Comparison of ENCODE assay signal across 8 mouse cellular contexts in the genomic region with DNA sequence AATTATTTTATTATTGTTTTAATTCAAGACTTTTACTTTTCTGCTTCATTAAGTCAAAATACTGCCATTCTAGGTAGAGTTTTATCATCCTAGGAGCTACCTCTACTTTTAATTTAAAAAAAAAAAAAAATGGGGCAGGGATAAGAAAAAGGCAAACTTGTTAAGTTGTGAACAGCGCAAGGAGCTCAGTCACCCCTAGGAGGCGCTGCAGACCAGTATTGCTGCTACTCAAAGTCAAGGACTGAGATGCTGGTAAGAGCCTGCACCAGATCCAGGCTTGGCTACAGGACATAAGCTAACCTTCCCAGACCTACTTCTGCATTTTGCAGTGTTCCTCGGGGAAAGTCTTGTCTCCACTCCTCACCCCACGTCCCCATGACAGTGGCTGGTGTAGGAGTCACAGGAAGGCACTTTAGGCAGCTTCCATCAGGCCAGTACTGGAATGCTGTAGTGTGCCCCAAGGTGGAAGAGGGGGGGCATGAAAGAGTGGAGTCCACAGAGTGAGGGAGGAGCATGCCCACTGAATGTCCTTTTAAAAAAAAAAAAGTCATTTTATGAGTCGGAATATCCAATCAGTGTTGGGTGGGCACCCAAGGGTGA. TPM values are rescaled to one million over a fixed set of nuclear protein-coding genes. Genes with fewer than 3 reads are reported as not detected.
DNase-seq lines count a peak whose midpoint lies in the region; ATAC-seq and TF ChIP-seq lines count a peak whose summit lies in the region.

No protein-coding gene starts in this region.

- H3K4me1 ChIP-seq in heart, embryonic 11.5 days (ENCODE audit: control insufficient read depth, insufficient read depth, low read length): peaks cover 4% of the 10 kb centered on the region; the same call in 1 of the 2 replicates

- WGBS in heart, embryonic 11.5 days (ENCODE audit: insufficient replicate concordance): 66% methylated on average over 5 of the region's 5 CpGs

- DNase-seq in heart, adult 18-20 months: peak; percentile 76 to 92
- peak; percentile 89 for DNase-seq in adrenal gland, postnatal 10 days
- DNase-seq in embryo, embryonic 10.5 days (ENCODE audit: low spot score): peak; percentile 86
- DNase-seq in gastrocnemius, postnatal 36 days: peak; percentile 77 to 84
- peak; percentile 61 to 81 for DNase-seq in layer of hippocampus, adult 2 months (ENCODE audit: low spot score in 2 of 2)
- DNase-seq in lung, postnatal 14 days: peak; percentile 86
- peak; percentile 91 for DNase-seq in right cerebral cortex, postnatal 4 days

- no peak overlapping the region for H3K4me2 ChIP-seq in heart, embryonic 11.5 days

- no peak overlapping the region for H3K4me3 ChIP-seq in heart, embryonic 11.5 days (ENCODE audit: low read depth, low read length)
- H3K4me3 ChIP-seq in layer of hippocampus, adult 2 months: no peak overlapping the region

- ATAC-seq in heart, embryonic 11.5 days (replicated peaks; ENCODE audit: insufficient number of reproducible peaks, low FRiP score, low TSS enrichment): no peak

- intact Hi-C loops in gastrocnemius, postnatal 36 days (cut with DNase I): loop anchor here (2.0 to 10.0 kb wide), 4 partner anchors 92 to 402 kb away; no protein-coding TSS in a partner anchor

- H3K36me3 ChIP-seq in heart, embryonic 11.5 days (ENCODE audit: control insufficient read depth, insufficient read depth, low read length): peaks cover 41% of the 10 kb centered on the region

- no peaks in the 10 kb centered on the region for H3K9me3 ChIP-seq in heart, embryonic 11.5 days (replicated peaks; ENCODE audit: control insufficient read depth, low read length)

- H3K27me3 ChIP-seq in heart, embryonic 11.5 days (ENCODE audit: control insufficient read depth, insufficient read depth, low read length): no peaks in the 10 kb centered on the region

- no peak overlapping the region for H3K27ac ChIP-seq in heart, embryonic 11.5 days (ENCODE audit: low read depth, low read length)
- H3K27ac ChIP-seq in layer of hippocampus, adult 2 months: no peak overlapping the region

- peak; percentile 92 for TF ChIP-seq CTCF in layer of hippocampus, adult 2 months (conservative IDR thresholded peaks at IDR 0.05)

- no peak overlapping the region for H3K9ac ChIP-seq in heart, embryonic 11.5 days (ENCODE audit: low read depth, low read length)

RNA-seq across cellular contexts. Expression of a gene that starts 17.4 kb away (rescaled TPM):
- 1 to 10 TPM; 4.7 to 5.3 TPM for total RNA-seq in heart, adult 18-20 months (2021)
- 22.0 and 23.7 TPM in 2 replicates for polyA plus RNA-seq in heart, embryonic 11.5 days (2014; fragmentation: Nextera tagmentation; extraction: Ambion mirVana)
- 10 to 100 TPM; 15.5 to 17.0 TPM for total RNA-seq in adrenal gland, postnatal 10 days (2021)
- 1 to 10 TPM; 3.4 to 4.2 TPM for total RNA-seq in gastrocnemius, postnatal 36 days (2021)
- 1 to 10 TPM; 4.7 TPM for total RNA-seq in layer of hippocampus, adult 2 months (2021)

RNA-seq across cellular contexts. Expression of a gene that starts 38.5 kb away (rescaled TPM):
- 100 to 1,000 TPM; 314 to 326 TPM for total RNA-seq in heart, adult 18-20 months (2021)
- polyA plus RNA-seq in heart, embryonic 11.5 days (2014; fragmentation: Nextera tagmentation; extraction: Ambion mirVana): 64.9 and 93.6 TPM in 2 replicates
- total RNA-seq in adrenal gland, postnatal 10 days (2021): 100 to 1,000 TPM in 1 of 2 experiments, 10 to 100 TPM in 1; 83.5 to 132 TPM
- total RNA-seq in gastrocnemius, postnatal 36 days (2021): 100 to 1,000 TPM; 418 to 437 TPM
- 100 to 1,000 TPM; 578 to 579 TPM for total RNA-seq in layer of hippocampus, adult 2 months (2021)

RNA-seq across cellular contexts. Expression of a gene that starts 43.3 kb away (rescaled TPM):
- total RNA-seq in heart, adult 18-20 months (2021): not detected
- polyA plus RNA-seq in heart, embryonic 11.5 days (2014; fragmentation: Nextera tagmentation; extraction: Ambion mirVana): 1.1 TPM in 1 of 2 replicates, not detected in the other
- 10 to 100 TPM; 10.7 to 12.7 TPM for total RNA-seq in adrenal gland, postnatal 10 days (2021)
- not detected for total RNA-seq in gastrocnemius, postnatal 36 days (2021)
- total RNA-seq in layer of hippocampus, adult 2 months (2021): not detected

Comparison
In these comparisons a context has a peak if more than half of its experiments do, and no peak if none do; other contexts are left out.
1. RNA of a gene that starts 43.3 kb away (total RNA-seq): 10.7 to 12.7 TPM in adrenal gland, postnatal 10 days; not detected in heart, adult 18-20 months, not detected in gastrocnemius, postnatal 36 days and not detected in layer of hippocampus, adult 2 months; every median in the first group is over 10 times any median in the second.
2. Peak in every context shown above with its lines, with median percentiles within 50 percentile points of each other: DNase-seq.